In genomic region chr12:65007725-65008124, GRCm38 (mm10) we compare ENCODE assay signal across 34 mouse cellular contexts.
"Had no signal": no experiment of that assay in that cellular context is flagged by ENCODE, and none has a peak within 500 bp of the region (broad histone marks: within the 10 kb centered on the region; RNA-seq: fewer than 3 reads in every experiment).

No protein-coding gene starts in this region.

- H3K4me3 ChIP-seq: heart, embryonic 10.5 days; heart, embryonic 12.5 days; heart, embryonic 13.5 days; heart, embryonic 15.5 days; hindbrain, embryonic 10.5 days; hindbrain, embryonic 12.5 days; hindbrain, embryonic 13.5 days; hindbrain, embryonic 15.5 days; intestine, embryonic 15.5 days; kidney, embryonic 15.5 days; layer of hippocampus, adult 2 months had no signal

- H3K9ac ChIP-seq: heart, embryonic 12.5 days; heart, embryonic 13.5 days; heart, embryonic 15.5 days; hindbrain, embryonic 12.5 days; hindbrain, embryonic 13.5 days; hindbrain, embryonic 14.5 days; hindbrain, embryonic 15.5 days; intestine, embryonic 15.5 days; kidney, embryonic 15.5 days had no signal

- ATAC-seq: hindbrain, embryonic 16.5 days; hindbrain, postnatal 0 days; inflammation-experienced regulatory T-cells, adult 6 months; intestine, embryonic 15.5 days; intestine, embryonic 16.5 days; intestine, postnatal 0 days had no signal

- H3K27me3 ChIP-seq: heart, embryonic 12.5 days; heart, embryonic 13.5 days; heart, embryonic 15.5 days; hindbrain, embryonic 12.5 days; hindbrain, embryonic 13.5 days; hindbrain, embryonic 15.5 days; intestine, embryonic 15.5 days; kidney, embryonic 15.5 days had no signal

- DNase-seq: heart, postnatal 10 days; heart, postnatal 14 days; heart, postnatal 36 days; heart, postnatal 4 days; kidney, adult 11 months; kidney, adult 18-20 months; kidney, adult 2 months; kidney, adult 8-10 months; kidney, adult 9 months; kidney, postnatal 10 days; kidney, postnatal 14 days; kidney, postnatal 25 days; kidney, postnatal 36 days; kidney, postnatal 4 days; layer of hippocampus, adult 9-11 months; layer of hippocampus, postnatal 36 days had no signal

- H3K9me3 ChIP-seq: heart, embryonic 10.5 days; heart, embryonic 12.5 days; heart, embryonic 13.5 days; heart, embryonic 15.5 days; hindbrain, embryonic 10.5 days; hindbrain, embryonic 12.5 days; hindbrain, embryonic 13.5 days; hindbrain, embryonic 15.5 days; intestine, embryonic 15.5 days; kidney, embryonic 15.5 days had no signal

- H3K27ac ChIP-seq: heart, embryonic 10.5 days; heart, embryonic 13.5 days; heart, embryonic 15.5 days; hindbrain, embryonic 10.5 days; hindbrain, embryonic 12.5 days; hindbrain, embryonic 13.5 days; hindbrain, embryonic 14.5 days; hindbrain, embryonic 15.5 days; hindbrain, postnatal 0 days; intestine, embryonic 15.5 days; kidney, embryonic 15.5 days; kidney, postnatal 0 days; layer of hippocampus, adult 2 months had no signal

- H3K4me1 ChIP-seq: heart, embryonic 10.5 days; heart, embryonic 12.5 days; heart, embryonic 13.5 days; heart, embryonic 15.5 days; hindbrain, embryonic 10.5 days; hindbrain, embryonic 12.5 days; hindbrain, embryonic 13.5 days; hindbrain, embryonic 15.5 days; intestine, embryonic 15.5 days; kidney, embryonic 15.5 days had no signal
